7 mouse cellular contexts compared by ENCODE assay signal in the genomic region with DNA sequence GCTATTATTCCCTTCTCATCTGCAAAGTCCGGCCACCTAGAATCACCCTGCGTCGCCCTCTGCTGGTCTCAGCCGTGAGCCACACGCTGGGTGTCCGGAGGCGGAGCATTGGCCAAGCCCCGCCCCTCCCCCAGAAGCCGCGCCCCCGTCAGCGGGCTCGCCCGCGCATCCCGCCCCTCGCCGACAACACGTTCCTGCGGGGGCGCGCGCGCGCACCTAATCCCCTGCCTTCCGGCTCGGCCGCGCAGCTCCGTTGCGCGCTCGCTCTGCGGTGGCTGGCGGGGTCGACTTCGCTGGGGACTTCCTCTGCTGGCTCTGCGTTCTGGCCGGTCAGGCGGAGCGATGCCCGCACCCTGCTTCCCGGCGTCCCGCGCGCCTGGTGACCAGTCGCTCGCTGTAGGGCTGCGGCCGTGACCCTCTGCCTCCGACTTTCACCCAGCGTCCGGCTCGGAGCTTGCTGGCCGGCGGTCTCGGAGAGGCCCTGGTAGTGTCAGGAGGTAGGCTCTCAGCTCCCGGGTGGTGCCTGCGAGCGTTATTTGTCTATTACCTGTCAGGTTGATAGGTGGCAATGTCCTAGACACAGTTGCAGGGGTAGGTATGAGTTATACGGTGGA. TPM values are rescaled to one million over a fixed set of nuclear protein-coding genes. Genes with fewer than 3 reads are reported as not detected.
DNase-seq lines count a peak whose midpoint lies in the region; ATAC-seq lines count a peak whose summit lies in the region.

Gene Tigd2, plus strand, starts transcription at position 186 of the 614 bp plus-strand sequence.

- H3K9me3 ChIP-seq in intestine, embryonic 15.5 days = no peaks in the 10 kb centered on the region
- peaks cover 2% of the 10 kb centered on the region for H3K9me3 ChIP-seq in midbrain, embryonic 10.5 days (replicated peaks)

- H3K4me2 ChIP-seq in intestine, embryonic 15.5 days (replicated peaks) = peak within 1 kb of the TSS; percentile 65

- H3K4me3 ChIP-seq in intestine, embryonic 15.5 days (replicated peaks) = peak within 1 kb of the TSS; percentile 79
- H3K4me3 ChIP-seq in midbrain, embryonic 10.5 days = peak within 1 kb of the TSS; percentile 79

- ATAC-seq in intestine, embryonic 15.5 days = peak; percentile 97

- H3K27ac ChIP-seq in intestine, embryonic 15.5 days = peak within 1 kb of the TSS; percentile 76
- H3K27ac ChIP-seq in midbrain, embryonic 10.5 days (replicated peaks) = peak within 1 kb of the TSS; percentile 93

- DNase-seq in adrenal gland, adult (ENCODE audit: inconsistent age in 2 of 2, low spot score in 1 of 2) = peak; percentile 93 to 98
- peak; percentile 92 for DNase-seq in embryo, embryonic 10.5 days (ENCODE audit: low spot score)
- peak; percentile 90 for DNase-seq in gastrocnemius, postnatal 25 days
- peak; percentile 91 to 94 for DNase-seq in left cerebral cortex, postnatal 25 days (ENCODE audit: low spot score in 2 of 2)
- peak; percentile 93 for DNase-seq in midbrain, embryonic 10.5 days (ENCODE audit: low spot score)
- DNase-seq in right cerebral cortex, postnatal 4 days = peak; percentile 98

- H3K36me3 ChIP-seq in intestine, embryonic 15.5 days = no peaks in the 10 kb centered on the region
- peaks cover 23% of the 10 kb centered on the region for H3K36me3 ChIP-seq in midbrain, embryonic 10.5 days

- under 1% methylated on average over 61 of the region's 62 CpGs for WGBS in intestine, embryonic 15.5 days
- under 1% methylated on average over 62 of the region's 62 CpGs for WGBS in midbrain, embryonic 10.5 days

- no peaks in the 10 kb centered on the region for H3K4me1 ChIP-seq in intestine, embryonic 15.5 days (replicated peaks)
- H3K4me1 ChIP-seq in midbrain, embryonic 10.5 days = peaks cover 6% of the 10 kb centered on the region

- intact Hi-C loops in left cerebral cortex, postnatal 25 days (cut with DNase I) = no loop called here

- H3K27me3 ChIP-seq in intestine, embryonic 15.5 days (replicated peaks) = no peaks in the 10 kb centered on the region
- H3K27me3 ChIP-seq in midbrain, embryonic 10.5 days (ENCODE audit: low read depth, poor library complexity, severe bottlenecking) = no peaks in the 10 kb centered on the region

- peak within 1 kb of the TSS; percentile 84 for H3K9ac ChIP-seq in intestine, embryonic 15.5 days

RNA-seq across cellular contexts. Expression of gene Tigd2, which starts in this region (rescaled TPM):
- 1 to 10 TPM; 8.5 to 9.1 TPM for total RNA-seq in gastrocnemius, postnatal 25 days (2021)
- 11.0 and 11.4 TPM in 2 replicates for polyA plus RNA-seq in intestine, embryonic 15.5 days (2015; fragmentation: Nextera tagmentation; extraction: Ambion mirVana)
- total RNA-seq in left cerebral cortex, postnatal 25 days (2021) = 10 to 100 TPM; 12.2 to 12.7 TPM
- polyA plus RNA-seq in midbrain, embryonic 10.5 days (2016; fragmentation: Nextera tagmentation; extraction: Ambion mirVana) = 9.3 and 11.0 TPM in 2 replicates

Comparison
In these comparisons a context has a peak if more than half of its experiments do, and no peak if none do; other contexts are left out.
1. Peak in every context shown above with its lines: DNase-seq, ATAC-seq, H3K4me3 ChIP-seq and H3K27ac ChIP-seq.